Mouse (Mus musculus): ENCODE data around the gene Gtf2f2. TPM values are rescaled to one million over a fixed set of nuclear protein-coding genes. Genes with fewer than 3 reads are reported as not detected.
"Not testable (repeated sequence)": the region's sequence is repeated elsewhere in the genome, so short reads cannot be mapped to it uniquely, and the experiment has no call there.

Gene Gtf2f2
- polyA plus RNA-seq, 1 experiment from 2014 or later = 44.3 TPM

GRCm38 (mm10) chr14:75954766-75955165, 55.9 kb downstream of the Gtf2f2 start, which contains the start of gene Kctd4:
Kctd4 (plus strand) TSS chr14:75955009.
- no peak for ATAC-seq (ENCODE audit: low FRiP score, low TSS enrichment)
- Histone ChIP-seq H3K4me1 (ENCODE audit: control insufficient read depth, insufficient read depth, low read length) (no peaks in the 10 kb centered on the region), H3K9me3 (ENCODE audit: control insufficient read depth, low read length) (no peaks in the 10 kb centered on the region), H3K27ac (replicated peaks; ENCODE audit: low read depth, low read length) (no peak within 1 kb of the TSS), H3K4me2 (ENCODE audit: low read length) (no peak within 1 kb of the TSS), H3K27me3 (ENCODE audit: control insufficient read depth, insufficient read depth, low read length) (no peaks in the 10 kb centered on the region), H3K36me3 (ENCODE audit: control insufficient read depth, insufficient read depth, low read length) (no peaks in the 10 kb centered on the region), H3K4me3 (replicated peaks; ENCODE audit: low read depth, low read length) (no peak within 1 kb of the TSS), H3K9ac (replicated peaks; ENCODE audit: low read length) (no peak within 1 kb of the TSS)
- DNase-seq = no peak
- 91% methylated on average over 7 of the region's 7 CpGs for WGBS

GRCm38 (mm10) chr14:75953011-75953410, 57.7 kb downstream of the Gtf2f2 start:
- no peaks in the 10 kb centered on the region for H3K4me1 ChIP-seq (ENCODE audit: control insufficient read depth, insufficient read depth, low read length)
- no peaks in the 10 kb centered on the region for H3K27me3 ChIP-seq (ENCODE audit: control insufficient read depth, insufficient read depth, low read length)
- no peak for DNase-seq
- no peaks in the 10 kb centered on the region for H3K36me3 ChIP-seq (ENCODE audit: control insufficient read depth, insufficient read depth, low read length)
- no peak overlapping the region for H3K27ac ChIP-seq (replicated peaks; ENCODE audit: low read depth, low read length)
- H3K4me3 ChIP-seq (replicated peaks; ENCODE audit: low read depth, low read length) = no peak overlapping the region
- H3K9ac ChIP-seq (replicated peaks; ENCODE audit: low read length) = no peak overlapping the region
- no peaks in the 10 kb centered on the region for H3K9me3 ChIP-seq (ENCODE audit: control insufficient read depth, low read length)
- no peak for ATAC-seq (ENCODE audit: low FRiP score, low TSS enrichment)
- no peak overlapping the region for H3K4me2 ChIP-seq (ENCODE audit: low read length)
- 55% methylated on average over 2 of the region's 2 CpGs for WGBS

DNA sequence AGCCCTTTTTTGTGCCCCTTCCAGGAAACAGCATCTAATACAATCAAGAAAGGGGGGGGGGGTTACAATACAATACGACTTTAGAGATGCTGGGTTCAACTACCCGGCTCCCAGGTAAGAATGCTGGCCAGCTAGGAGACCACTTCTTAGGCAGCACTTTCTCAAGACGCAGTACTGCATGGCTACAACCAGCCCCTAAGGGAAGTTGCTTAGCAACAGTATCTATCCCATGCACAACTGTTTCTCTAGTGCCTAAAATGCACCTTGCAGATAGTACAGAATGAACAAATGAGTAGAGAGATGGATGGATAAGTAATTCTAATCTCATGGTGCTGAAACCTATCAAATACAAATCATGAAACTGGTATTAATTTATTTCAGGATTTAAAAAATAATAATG, 63.0 kb downstream of the Gtf2f2 start:
- no peaks in the 10 kb centered on the region for H3K36me3 ChIP-seq (ENCODE audit: control insufficient read depth, insufficient read depth, low read length)
- WGBS = 27% methylated on average over 3 of the region's 3 CpGs
- no peak overlapping the region for H3K27ac ChIP-seq (replicated peaks; ENCODE audit: low read depth, low read length)
- ATAC-seq (ENCODE audit: low FRiP score, low TSS enrichment) = no peak
- peaks cover 7% of the 10 kb centered on the region for H3K4me1 ChIP-seq (ENCODE audit: control insufficient read depth, insufficient read depth, low read length)
- H3K9me3 ChIP-seq (ENCODE audit: control insufficient read depth, low read length) = no peaks in the 10 kb centered on the region
- DNase-seq = peak; percentile 62
- H3K4me3 ChIP-seq (replicated peaks; ENCODE audit: low read depth, low read length) = no peak overlapping the region
- no peaks in the 10 kb centered on the region for H3K27me3 ChIP-seq (ENCODE audit: control insufficient read depth, insufficient read depth, low read length)
- no peak overlapping the region for H3K4me2 ChIP-seq (ENCODE audit: low read length)
- no peak overlapping the region for H3K9ac ChIP-seq (replicated peaks; ENCODE audit: low read length)

DNA sequence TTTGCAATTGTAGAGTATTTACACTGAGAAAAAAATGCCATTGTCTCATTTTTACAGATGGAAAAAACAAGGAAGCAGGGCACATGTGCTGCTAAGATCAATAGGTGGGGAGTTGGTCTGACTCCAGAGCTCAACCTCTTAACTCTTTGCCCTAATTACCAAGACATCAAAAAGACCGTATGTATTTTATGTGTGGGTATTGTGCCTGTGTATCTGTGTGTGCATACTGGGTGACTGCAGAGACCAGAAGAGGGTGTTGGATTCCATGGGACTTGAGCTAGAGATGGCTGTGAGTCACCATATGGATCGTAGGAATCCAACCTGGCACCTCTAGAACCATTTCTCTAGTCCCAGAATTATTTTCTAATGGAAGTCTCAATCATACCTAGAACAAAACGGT, 68.3 kb downstream of the Gtf2f2 start:
- DNase-seq (no peak), ATAC-seq (ENCODE audit: low FRiP score, low TSS enrichment) (no peak)
- Histone ChIP-seq H3K27ac (replicated peaks; ENCODE audit: low read depth, low read length) (no peak overlapping the region), H3K9ac (replicated peaks; ENCODE audit: low read length) (no peak overlapping the region), H3K36me3 (ENCODE audit: control insufficient read depth, insufficient read depth, low read length) (no peaks in the 10 kb centered on the region), H3K4me2 (ENCODE audit: low read length) (no peak overlapping the region), H3K4me1 (ENCODE audit: control insufficient read depth, insufficient read depth, low read length) (0 out of 2 replicates have a peak, but pooled peaks cover 3% of the 10 kb centered on the region), H3K4me3 (replicated peaks; ENCODE audit: low read depth, low read length) (no peak overlapping the region), H3K27me3 (ENCODE audit: control insufficient read depth, insufficient read depth, low read length) (no peaks in the 10 kb centered on the region), H3K9me3 (ENCODE audit: control insufficient read depth, low read length) (no peaks in the 10 kb centered on the region)
- 98% methylated on average over 3 of the region's 3 CpGs for WGBS

DNA sequence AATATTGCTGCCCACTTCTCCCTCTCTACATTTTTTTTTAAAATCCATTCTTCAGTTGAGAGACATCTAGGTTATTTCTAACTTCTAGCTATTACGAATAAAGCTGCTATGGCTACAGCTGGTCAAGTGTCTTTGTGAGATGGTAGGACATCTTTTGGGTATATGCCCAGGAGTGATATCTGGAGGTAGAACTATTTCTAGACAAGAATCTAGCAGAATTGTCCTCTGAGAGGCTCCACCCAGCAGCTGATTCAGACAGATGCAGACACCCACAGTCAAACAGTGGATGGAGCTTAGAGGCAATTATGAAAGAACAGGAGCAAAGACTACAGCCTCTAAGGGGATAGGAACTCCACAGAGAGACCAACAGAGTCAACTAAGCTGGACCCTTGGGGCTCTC, 69.2 kb downstream of the Gtf2f2 start:
- Histone ChIP-seq H3K4me2 (ENCODE audit: low read length) (no peak overlapping the region), H3K9ac (replicated peaks; ENCODE audit: low read length) (no peak overlapping the region), H3K4me1 (ENCODE audit: control insufficient read depth, insufficient read depth, low read length) (no peaks in the 10 kb centered on the region), H3K36me3 (ENCODE audit: control insufficient read depth, insufficient read depth, low read length) (no peaks in the 10 kb centered on the region), H3K4me3 (replicated peaks; ENCODE audit: low read depth, low read length) (no peak overlapping the region), H3K9me3 (ENCODE audit: control insufficient read depth, low read length) (no peaks in the 10 kb centered on the region), H3K27me3 (ENCODE audit: control insufficient read depth, insufficient read depth, low read length) (no peaks in the 10 kb centered on the region), H3K27ac (replicated peaks; ENCODE audit: low read depth, low read length) (no peak overlapping the region)
- ATAC-seq (ENCODE audit: low FRiP score, low TSS enrichment) (no peak), DNase-seq (no peak)
- 95% methylated on average over 1 of the region's 1 CpGs for WGBS

GRCm38 (mm10) chr14:75937714-75938113, 73.0 kb downstream of the Gtf2f2 start:
- DNase-seq (no peak), ATAC-seq (ENCODE audit: low FRiP score, low TSS enrichment) (no peak)

GRCm38 (mm10) chr14:75934359-75934758, 76.3 kb downstream of the Gtf2f2 start:
- Histone ChIP-seq H3K9ac (replicated peaks; ENCODE audit: low read length) (no peak overlapping the region), H3K4me3 (replicated peaks; ENCODE audit: low read depth, low read length) (no peak overlapping the region), H3K27me3 (ENCODE audit: control insufficient read depth, insufficient read depth, low read length) (no peaks in the 10 kb centered on the region), H3K9me3 (ENCODE audit: control insufficient read depth, low read length) (no peaks in the 10 kb centered on the region), H3K4me1 (ENCODE audit: control insufficient read depth, insufficient read depth, low read length) (no peaks in the 10 kb centered on the region), H3K4me2 (ENCODE audit: low read length) (no peak overlapping the region), H3K36me3 (ENCODE audit: control insufficient read depth, insufficient read depth, low read length) (no peaks in the 10 kb centered on the region), H3K27ac (replicated peaks; ENCODE audit: low read depth, low read length) (no peak overlapping the region)
- ATAC-seq (ENCODE audit: low FRiP score, low TSS enrichment) (no peak), DNase-seq (no peak)
- WGBS = 96% methylated on average over 2 of the region's 2 CpGs

More at GRCm38 (mm10) chr14:75937714-75938113, 73.0 kb downstream of the Gtf2f2 start:
- Histone ChIP-seq H3K9ac (replicated peaks; ENCODE audit: low read length) (no peak overlapping the region), H3K27ac (replicated peaks; ENCODE audit: low read depth, low read length) (no peak overlapping the region), H3K4me2 (ENCODE audit: low read length) (no peak overlapping the region), H3K4me1 (ENCODE audit: control insufficient read depth, insufficient read depth, low read length) (no peaks in the 10 kb centered on the region), H3K36me3 (ENCODE audit: control insufficient read depth, insufficient read depth, low read length) (no peaks in the 10 kb centered on the region), H3K4me3 (replicated peaks; ENCODE audit: low read depth, low read length) (no peak overlapping the region), H3K27me3 (ENCODE audit: control insufficient read depth, insufficient read depth, low read length) (no peaks in the 10 kb centered on the region), H3K9me3 (ENCODE audit: control insufficient read depth, low read length) (no peaks in the 10 kb centered on the region)
- WGBS = 75% methylated on average over 1 of the region's 1 CpGs

DNA sequence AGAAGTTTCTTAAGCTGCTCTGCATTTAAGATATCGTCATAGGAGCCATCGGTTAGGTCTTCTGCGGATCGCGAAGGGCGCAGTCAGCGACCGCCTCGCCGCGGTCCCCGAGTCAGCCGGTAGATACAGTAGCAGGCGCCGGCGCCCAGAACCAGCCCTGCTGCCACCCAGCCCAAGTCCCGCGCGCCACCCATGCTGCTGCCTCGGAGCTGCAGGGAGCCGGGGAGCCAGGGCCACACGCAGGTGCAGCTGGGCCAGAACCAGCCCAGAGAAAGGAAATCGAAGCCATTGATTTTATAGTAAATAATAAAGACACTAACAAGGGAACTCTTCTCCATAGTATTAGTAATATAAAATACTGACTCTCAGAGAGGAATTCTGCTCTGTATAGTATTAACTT, 79.4 kb downstream of the Gtf2f2 start:
- Histone ChIP-seq H3K27me3 (ENCODE audit: control insufficient read depth, insufficient read depth, low read length) (no peaks in the 10 kb centered on the region), H3K36me3 (ENCODE audit: control insufficient read depth, insufficient read depth, low read length) (no peaks in the 10 kb centered on the region), H3K4me1 (ENCODE audit: control insufficient read depth, insufficient read depth, low read length) (no peaks in the 10 kb centered on the region), H3K27ac (replicated peaks; ENCODE audit: low read depth, low read length) (no peak overlapping the region), H3K9ac (replicated peaks; ENCODE audit: low read length) (no peak overlapping the region), H3K4me2 (ENCODE audit: low read length) (no peak overlapping the region), H3K9me3 (ENCODE audit: control insufficient read depth, low read length) (no peaks in the 10 kb centered on the region), H3K4me3 (replicated peaks; ENCODE audit: low read depth, low read length) (no peak overlapping the region)
- no peak for ATAC-seq (ENCODE audit: low FRiP score, low TSS enrichment)
- WGBS = 96% methylated on average over 23 of the region's 23 CpGs
- no peak for DNase-seq

GRCm38 (mm10) chr14:75929713-75930112, 81.0 kb downstream of the Gtf2f2 start:
- H3K27me3 ChIP-seq (ENCODE audit: control insufficient read depth, insufficient read depth, low read length); H3K4me1 ChIP-seq (ENCODE audit: control insufficient read depth, insufficient read depth, low read length); H3K9me3 ChIP-seq (ENCODE audit: control insufficient read depth, low read length); H3K36me3 ChIP-seq (ENCODE audit: control insufficient read depth, insufficient read depth, low read length); H3K4me3 ChIP-seq (replicated peaks; ENCODE audit: low read depth, low read length); H3K4me2 ChIP-seq (ENCODE audit: low read length); ATAC-seq (ENCODE audit: low FRiP score, low TSS enrichment); H3K27ac ChIP-seq (replicated peaks; ENCODE audit: low read depth, low read length); DNase-seq; H3K9ac ChIP-seq (replicated peaks; ENCODE audit: low read length): not testable (repeated sequence)
- WGBS = 83% methylated on average over 8 of the region's 8 CpGs

All from midbrain, embryonic 14.5 days (tissue).